ENCODE assay signal across 16 mouse cellular contexts in genomic region chr4:55382350-55382749, GRCm38 (mm10).
"Had no signal": no experiment of that assay in that cellular context is flagged by ENCODE, and none has a peak within 500 bp of the region (broad histone marks: within the 10 kb centered on the region; RNA-seq: fewer than 3 reads in every experiment).

No protein-coding gene starts in this region.

- H3K9me3 ChIP-seq: neural tube, embryonic 13.5 days; neural tube, embryonic 15.5 days; stomach, embryonic 15.5 days had no signal

- H3K4me2 ChIP-seq: neural tube, embryonic 13.5 days; neural tube, embryonic 15.5 days; stomach, embryonic 15.5 days had no signal

- H3K27me3 ChIP-seq: neural tube, embryonic 13.5 days; neural tube, embryonic 15.5 days; stomach, embryonic 15.5 days had no signal

- DNase-seq: retina, postnatal 1 day; right cerebral cortex, adult 18-20 months; right cerebral cortex, postnatal 14 days; right cerebral cortex, postnatal 25 days; right cerebral cortex, postnatal 4 days; spleen, adult 18-20 months; thymus, adult 18-20 months; thymus, adult 2 months; thymus, postnatal 14 days; thymus, postnatal 25 days; thymus, postnatal 36 days; thymus, postnatal 4 days had no signal

- H3K27ac ChIP-seq: neural tube, embryonic 13.5 days; neural tube, embryonic 15.5 days; stomach, embryonic 15.5 days; stomach, postnatal 0 days had no signal

- H3K4me3 ChIP-seq: neural tube, embryonic 13.5 days; neural tube, embryonic 15.5 days; stomach, embryonic 15.5 days had no signal

- H3K9ac ChIP-seq: neural tube, embryonic 13.5 days; neural tube, embryonic 15.5 days; stomach, embryonic 15.5 days had no signal

- H3K4me1 ChIP-seq: neural tube, embryonic 13.5 days; neural tube, embryonic 15.5 days; stomach, embryonic 15.5 days had no signal
